Mouse (Mus musculus): ENCODE results near the gene Cep170b. TPM values are rescaled to one million over a fixed set of nuclear protein-coding genes. Genes with fewer than 3 reads are reported as not detected.

Gene Cep170b
- total RNA-seq (2021), result 10 to 100 TPM; 48.8 to 52.1 TPM
- 49.0 and 52.5 TPM in 2 replicates for polyA plus RNA-seq (2012; rRNA removed)
- long read RNA-seq, full-length matches to known transcripts, result 2 of 26 reads
- long read RNA-seq, partial matches to known transcripts, result 15 of 26 reads
- long read RNA-seq, other reads (novel, unspliced or antisense), result 9 of 26 reads

DNA sequence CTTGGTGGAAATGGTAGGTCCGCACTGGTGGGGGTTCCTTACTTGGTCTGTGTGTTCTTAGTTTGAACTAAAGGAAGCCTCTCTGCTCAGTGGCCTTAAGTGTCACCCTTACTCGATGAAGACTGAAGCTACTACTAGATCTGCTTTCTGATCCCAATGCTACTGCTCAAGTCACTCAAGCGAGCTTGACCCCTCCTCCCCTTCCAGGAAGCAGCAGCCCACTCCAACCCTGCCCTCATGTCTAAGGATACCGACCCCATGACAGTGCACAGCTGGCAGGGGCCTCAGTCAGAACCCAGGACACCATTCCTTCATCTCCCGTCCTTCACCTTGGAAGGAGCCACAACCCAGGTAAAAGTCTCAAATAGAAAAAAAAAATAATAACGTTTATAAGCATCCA, at the start of gene Cep170b:
Gene Cep170b (plus strand): TSS at position 240 of the 400 bp plus-strand sequence.
- DNase-seq, result no peak

DNA sequence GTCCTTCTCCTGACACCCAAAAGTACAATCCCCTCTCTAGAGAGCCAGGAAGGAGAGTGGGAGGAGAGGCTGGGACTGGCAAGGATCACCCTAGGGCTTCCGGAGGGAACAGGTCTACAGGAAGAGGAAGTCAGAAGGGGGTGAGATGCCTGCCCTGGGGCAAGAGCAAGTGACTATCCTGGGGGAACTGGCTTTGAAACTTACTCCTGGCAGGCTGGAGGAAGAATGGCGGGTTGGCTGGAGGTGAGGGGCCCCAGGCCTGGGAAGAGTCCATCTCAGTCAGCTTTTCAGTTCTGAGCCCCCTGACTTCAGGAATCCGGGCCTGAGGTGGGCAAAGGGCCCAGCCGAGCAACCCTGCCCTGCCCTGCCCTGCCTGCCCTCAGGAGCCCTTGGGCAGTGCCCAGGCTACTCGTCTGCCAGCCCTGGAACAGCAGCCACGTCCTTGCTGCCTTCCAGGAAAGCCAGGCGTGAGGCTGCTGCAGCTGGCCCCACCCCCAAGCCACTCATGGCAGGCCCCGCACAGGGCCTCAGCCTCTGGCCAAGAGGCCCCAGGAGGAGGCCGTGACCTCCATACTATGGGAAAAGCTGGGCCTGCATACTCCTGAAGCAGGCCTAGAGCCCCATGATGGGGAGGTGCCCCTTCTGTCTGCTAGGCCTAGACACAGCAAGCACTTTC, 49.4 kb upstream of the Cep170b start:
- DNase-seq, result peak; percentile 94

DNA sequence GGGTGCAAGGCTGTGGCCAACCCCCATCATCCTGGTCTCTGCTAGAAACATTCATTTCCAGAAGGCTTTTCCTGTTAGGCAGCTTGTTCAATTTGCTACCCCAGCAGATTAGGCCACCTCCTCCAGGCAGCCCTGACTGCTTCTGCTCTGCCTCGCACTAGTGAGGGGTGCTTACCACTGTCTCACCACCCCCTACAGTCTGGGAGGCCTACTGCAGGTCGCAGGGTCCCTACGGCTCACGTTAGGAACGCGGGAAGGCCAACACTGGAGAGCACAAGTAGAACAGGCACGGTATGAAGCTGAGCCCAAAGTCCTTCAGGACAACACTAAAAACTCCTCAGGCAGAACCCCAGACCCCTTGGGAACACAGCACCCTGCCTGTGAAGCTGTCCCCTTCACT, 48.4 kb upstream of the Cep170b start:
- peak; percentile 58 for DNase-seq

DNA sequence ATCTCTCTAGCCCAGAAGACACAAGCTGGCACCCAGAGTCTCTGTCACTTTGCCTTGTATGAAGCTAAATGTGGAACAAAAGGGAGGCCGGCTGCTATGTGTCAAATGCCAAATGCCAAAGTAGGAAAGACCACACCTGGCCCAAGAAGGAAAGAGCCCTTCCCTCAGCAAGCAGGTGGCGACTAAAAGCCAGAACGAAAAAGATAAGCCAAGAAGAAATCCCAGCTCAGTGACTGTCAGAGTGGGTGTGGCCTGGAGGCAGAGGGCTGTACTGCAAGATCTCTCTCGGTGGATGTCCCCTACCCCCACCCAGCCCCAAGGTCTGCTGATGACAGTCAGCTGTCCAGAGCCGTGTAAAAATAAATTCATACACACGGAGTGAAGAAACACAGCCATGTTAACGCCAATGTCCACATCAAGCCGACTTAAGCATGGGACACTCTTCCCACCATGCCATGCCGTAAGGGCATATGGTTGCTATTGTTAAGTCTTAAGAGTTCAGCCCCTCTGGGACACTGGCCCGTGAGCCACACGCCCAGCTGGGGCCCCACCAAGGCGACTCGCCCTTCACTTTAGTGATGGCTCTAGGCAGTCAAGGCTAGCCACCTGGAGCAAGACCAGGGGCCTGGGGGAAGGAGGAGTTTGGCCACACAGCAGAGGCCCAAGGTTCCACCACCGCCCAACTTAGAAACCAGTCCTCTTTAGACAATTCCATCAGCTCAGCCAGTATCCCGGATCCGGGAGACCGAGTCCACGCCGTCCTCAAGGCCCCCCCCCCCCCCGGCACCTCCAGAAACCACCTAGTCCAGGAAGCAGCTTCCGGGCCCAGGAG, 47.3 kb upstream of the Cep170b start:
- DNase-seq, result peak; percentile 87

DNA sequence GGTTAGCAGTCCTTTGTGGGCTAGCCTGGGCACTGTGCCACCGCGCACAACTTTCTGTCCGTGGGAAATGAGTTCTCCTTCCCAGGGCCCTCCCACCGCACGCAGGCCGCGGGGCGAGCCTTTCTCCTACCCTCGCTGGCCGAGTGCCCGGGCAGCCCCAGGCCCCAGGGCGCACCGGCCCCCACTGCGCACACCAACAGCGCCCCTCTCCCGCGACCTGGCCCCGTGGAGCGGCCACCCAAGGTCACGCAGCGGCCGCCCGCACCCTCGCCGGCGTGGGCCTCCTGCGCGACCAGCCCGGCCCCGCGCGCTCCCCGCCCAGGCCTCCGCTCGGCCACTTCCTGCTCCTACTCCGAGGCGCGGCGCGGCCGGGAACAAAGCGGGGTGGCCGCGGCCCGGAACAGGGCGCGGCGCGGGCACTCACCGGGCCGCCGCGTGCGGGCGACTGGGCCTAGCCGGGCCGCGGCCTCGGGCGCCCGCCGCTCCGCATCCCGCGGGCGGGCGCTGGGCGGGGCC, 46.6 kb upstream of the Cep170b start:
- DNase-seq, result peak; percentile 67

DNA sequence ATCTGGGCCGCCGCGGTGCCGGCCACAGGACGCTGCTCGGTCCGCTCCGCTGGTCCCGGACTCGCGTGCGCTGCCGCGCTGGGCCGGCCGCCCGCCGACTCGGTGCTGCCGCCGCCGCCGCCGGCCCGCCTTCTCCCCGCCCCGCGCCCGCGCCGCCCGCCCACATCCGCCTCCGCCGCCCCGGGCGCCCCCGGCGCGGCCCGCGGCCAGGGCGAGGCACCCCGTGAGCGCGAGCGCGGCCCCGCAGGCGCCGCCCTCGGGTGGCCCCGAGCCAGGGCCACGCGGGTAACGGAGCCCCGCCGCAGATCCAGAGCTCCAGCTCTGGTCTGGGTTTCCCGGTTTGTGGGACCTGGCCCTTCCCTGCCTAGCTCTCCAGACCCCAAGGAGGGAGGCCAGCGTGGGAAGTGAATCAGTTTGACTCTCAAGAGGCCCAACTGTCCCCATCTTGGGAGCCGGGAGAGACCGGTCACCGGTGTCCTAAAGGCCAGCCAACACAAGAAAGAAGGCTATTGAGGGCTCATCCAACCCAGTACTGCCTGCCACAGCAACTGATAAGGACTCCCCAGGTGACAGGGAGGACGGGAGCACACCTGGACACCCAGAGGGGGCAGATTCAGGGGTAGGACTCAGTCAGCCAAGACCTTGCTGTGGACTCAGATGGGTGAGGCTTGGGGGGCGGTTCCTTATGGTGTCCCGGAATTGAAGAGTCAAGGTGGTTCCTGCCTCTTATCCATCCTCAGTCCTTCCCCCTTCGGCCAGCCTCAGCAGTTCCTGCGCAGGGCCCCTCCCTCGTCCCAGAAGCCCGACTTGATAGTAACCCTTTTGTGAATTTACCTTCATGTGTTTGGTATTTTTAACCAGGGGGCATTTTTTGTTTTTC, 45.9 kb upstream of the Cep170b start, which contains the start of gene Akt1:
Gene Akt1 (minus strand): TSS at position 753 of the 880 bp plus-strand sequence.
- DNase-seq, result peak; percentile 87

DNA sequence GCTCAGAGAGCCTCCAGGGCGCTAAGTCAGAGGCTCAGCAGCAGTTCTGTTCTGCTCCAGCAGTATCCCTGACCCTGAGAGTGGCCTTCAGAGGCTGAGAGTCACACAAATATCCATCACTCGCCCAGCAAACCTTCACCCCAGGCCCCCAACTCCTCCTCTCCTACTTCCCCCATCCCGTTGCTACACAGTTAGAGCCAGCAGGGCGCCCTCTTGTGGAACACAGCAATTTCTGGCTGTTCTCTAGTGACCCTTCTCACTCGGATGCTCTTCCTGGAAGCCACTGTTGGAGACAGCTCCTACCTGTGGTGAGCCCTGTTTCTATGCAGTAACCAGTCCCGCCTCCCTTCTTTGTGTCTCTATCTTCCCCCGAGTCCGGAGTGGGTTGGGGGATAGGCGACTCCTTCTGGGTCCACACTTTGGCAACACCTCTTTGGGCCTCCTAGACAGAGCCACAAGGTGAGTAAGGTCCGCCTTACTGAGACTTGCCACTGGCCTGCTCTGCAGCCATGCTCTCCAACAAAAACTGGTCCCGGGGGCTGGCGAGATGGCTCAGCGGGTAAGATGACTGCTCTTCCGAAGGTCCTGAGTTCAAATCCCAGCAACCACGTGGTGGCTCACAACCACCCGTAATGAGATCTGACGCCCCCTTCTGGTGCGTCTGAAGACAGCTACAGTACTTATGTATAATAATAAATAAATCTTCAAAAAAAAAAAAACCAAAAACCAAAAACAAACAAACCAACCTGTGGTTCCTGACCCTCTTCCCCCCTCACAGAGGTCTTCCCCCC, 44.8 kb upstream of the Cep170b start:
- DNase-seq, result peak; percentile 92

DNA sequence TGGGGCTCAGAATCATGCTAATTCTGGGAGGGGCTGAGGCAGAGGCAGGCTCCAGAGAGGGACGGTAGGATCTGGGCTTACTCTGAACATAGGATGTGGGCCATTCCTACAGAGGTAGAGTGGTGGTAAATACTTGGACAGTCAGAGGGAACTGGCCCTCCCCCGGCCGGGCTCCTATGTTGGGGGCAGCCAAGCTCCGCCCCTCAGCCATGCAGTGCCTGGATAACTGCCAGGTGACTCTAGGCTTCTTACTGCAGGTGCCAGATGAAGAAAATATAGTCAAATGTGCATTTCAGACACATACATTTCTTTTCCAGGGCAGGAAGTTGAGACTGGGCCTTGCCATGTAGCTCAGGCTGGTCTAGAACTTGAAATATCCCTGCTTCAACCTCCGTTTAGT, 43.2 kb upstream of the Cep170b start:
- DNase-seq, result peak; percentile 74

DNA sequence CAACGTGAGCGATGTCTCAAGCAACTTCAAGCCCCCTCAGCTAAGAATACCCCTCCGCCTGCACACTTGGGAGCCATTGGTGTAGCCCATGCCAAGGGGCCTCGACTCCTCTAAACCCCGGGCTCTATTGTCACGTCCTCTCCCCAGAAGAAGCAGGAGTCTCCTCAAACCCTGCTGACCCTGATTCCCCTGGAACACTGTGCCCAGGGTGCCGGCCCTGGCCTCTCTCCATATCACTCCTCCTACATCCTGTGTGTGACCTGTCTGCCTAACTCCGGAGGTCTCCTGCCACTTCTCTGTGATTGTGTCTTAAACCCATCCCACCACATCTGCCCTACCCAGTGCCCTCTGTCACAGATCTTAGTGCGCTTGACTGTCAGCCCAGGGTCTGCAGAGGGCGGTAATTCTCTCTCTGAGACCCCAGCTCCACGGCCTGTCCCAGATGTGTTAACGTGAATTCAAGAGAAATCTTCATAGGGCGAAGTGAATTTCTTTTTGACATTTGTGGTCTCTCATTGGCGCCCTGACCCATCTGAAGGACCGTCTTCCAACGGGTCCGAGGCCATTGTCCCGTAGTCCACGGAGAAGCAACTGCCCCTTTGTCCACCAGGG, 42.2 kb upstream of the Cep170b start:
- no peak for DNase-seq

DNA sequence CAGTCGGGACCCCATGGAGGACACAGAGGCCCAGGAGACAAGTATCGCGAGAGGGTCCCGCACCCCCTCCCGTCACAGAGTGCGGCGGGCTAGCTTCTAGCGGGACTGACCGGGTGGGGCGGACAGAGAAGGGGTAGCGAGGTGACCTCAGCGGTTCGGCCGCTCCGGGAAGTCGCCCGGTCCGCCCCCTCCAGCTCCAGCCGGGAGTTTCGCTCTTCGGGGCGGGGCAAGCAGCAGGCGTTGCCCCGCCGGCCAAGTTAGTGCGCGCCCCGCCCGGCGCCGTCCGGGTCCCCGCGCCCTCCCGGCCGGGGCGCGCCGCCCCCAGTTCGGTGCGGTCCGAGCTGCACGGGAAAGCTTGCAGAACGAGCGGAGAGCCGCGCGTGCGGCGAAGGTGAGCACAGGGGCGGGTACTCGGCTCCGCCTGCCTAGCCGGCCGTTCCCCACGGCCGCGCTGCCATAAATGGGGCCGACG, 41.7 kb upstream of the Cep170b start, which contains the start of gene Zbtb42:
Gene Zbtb42 (plus strand): TSS at position 274 of the 472 bp plus-strand sequence.
- peak; percentile 87 for DNase-seq

DNA sequence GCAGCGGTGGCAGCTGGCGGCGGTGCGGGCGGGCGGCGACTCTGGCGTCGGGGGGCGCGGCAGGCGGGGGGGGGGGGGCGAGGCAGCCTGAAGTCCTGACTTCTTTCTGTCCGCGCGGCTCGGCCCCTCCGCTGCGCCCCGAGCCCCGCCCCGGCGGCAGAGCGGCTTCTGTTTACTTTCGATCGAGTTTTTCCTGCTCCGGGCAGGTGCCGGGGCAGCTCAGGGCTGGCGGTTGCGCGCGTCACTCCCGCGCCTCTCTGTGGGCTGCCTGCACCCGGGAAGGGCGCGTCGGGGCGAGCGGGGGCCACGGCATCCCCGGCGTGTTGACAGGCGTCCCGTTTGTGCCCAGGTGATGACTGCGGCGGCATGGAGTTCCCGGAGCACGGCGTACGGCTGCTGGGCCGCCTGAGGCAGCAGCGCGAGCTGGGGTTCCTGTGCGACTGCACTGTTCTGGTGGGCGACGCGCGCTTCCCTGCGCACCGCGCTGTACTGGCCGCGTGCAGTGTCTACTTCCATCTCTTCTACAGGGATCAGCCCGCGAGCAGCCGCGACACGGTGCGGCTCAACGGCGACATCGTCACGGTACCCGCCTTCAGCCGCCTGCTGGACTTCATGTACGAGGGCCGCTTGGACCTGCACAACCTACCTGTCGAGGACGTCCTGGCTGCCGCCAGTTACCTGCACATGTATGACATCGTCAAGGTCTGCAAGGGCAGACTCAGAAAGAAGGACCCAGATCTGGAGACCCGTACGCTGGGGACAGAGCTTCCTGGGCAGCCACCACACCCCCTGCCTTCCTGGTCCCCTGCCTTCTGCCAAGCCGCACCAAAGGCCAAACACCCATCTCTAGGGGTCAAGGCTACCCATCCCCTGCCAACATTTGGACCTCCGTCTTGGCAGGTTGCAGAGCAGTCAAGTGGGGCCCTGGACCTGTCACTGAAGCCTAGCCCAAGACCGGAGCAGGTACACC, 40.9 kb upstream of the Cep170b start:
- DNase-seq, result peak; percentile 44

DNA sequence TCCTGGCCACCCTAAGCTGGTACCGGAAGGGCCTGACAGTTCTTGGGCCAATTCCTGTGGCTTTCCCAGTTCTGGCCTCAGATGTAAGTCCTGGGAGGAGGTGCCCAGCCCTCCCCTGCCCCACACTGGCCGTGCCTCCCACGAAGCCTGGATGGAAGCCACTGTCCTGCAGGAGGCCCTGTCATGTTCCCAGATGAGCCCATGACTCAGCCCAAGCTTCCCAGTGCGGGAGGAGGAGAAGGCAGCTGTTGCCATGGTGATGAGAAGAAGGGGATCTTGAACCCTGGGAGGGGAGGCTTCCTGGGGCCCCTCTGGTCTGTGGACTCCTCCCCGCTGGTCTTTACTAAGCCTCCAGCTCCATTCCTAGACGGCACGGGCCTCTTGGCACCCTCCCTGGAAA, 36.9 kb upstream of the Cep170b start:
- no peak for DNase-seq

DNA sequence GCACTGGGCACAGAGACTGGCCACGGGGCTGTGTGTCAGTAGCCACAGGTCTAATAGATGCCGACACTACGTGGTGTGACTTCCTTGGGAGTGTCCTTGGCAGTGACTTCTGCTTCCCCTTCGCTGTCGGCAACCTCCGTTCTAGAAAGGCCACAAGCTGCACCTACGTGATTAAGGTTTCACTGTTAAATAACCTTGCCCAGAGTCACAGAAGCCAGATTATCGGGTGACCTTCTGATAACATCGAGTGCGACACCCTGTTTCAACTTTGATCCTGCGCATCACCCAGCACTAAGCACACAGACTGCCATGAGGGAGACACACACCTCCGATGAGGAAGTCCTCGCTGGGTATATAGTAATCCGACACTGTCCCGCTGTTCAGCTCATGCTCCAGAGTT, 31.8 kb upstream of the Cep170b start:
- no peak for DNase-seq

DNA sequence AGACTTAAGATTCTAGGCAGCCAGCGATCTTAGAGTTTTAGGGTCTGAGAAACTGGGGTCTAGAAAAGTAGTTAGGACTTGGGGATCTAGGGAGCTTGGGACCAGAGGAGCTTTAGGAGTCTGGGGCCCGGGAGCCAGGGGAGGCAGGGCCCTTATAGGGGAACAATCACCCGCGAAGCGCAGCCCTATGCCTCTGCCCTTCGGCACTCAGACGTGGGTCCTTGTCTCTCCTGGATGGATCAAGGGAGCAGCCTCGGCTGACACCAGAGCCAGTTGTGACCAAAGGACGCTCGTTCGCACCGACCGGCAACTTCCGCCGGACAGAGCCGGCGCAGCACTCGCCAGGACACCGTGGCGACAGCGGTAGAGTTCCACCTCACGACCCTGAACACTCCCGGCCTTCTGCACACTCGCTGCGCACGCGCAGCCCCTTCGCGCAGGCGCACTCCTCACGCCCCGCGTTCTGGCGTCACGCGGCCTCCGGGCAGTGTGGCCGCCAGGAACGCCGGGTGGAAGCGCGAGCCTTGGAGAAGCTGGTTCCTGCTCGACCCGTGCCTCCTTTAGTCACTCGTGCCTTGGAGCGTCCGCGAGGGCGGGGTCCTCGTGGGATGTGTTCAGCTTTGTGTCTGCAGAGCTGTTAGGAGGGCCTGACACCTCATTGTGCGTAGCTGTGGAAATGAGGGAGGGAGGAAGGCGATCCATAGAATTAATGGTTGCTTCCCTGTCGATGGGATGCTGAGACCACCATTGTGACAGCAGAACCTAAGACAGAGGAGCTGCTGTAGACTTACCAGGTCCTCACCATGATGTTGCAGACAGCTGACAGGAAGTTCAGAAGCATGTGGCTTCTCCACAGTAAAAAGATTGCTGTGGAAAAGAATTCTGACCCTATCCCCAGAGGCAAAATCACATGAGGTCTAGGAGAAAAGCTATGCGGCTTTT, 26.8 kb upstream of the Cep170b start:
- peak; percentile 97 for DNase-seq

DNA sequence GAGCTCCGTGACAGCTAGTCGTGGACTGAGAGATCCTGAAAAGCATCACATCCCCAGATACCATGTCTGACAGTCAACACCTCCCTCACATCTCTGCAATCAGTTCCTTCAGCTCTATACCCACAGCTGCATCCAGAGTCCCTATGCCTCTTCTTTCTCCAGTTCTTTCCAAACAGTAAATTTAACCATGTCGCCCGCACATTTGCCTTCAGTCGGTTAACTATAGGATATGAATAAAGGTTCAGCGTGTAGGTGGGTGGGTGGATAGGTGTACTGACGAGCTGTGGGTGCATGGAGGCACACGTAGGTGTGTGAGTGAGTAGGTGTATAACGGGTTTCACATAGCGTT, 26.2 kb upstream of the Cep170b start:
- no peak for DNase-seq

DNA sequence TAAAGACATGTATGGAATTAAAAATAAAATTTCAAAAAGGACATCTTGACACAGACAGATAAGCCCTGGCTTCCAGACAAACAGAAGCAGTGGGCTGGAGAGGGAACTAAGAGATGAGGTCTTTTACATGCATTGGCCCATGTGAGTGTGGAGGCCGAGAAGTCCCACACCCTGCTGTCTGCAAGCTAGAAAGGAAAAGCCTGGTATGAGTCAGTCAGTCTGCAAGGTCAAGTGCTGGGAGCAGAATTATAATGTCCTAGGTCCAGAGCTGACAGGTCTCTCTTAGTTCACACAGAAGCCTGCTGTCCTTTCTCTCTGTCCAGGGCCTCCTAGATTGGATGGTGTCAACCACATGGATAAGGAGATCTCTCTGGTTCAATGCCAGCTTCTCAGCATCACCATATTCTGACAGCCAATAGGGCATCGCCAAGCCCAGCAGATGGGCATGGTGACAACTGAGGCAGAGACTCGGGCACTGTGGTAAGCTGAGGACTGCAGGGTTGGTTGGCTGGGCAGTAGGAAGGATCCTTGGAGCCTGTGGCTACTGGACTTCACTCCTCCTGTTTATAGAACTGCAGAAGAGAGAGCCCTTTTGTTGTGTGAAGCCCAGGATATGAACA, 23.3 kb upstream of the Cep170b start:
- DNase-seq, result peak; percentile 59

DNA sequence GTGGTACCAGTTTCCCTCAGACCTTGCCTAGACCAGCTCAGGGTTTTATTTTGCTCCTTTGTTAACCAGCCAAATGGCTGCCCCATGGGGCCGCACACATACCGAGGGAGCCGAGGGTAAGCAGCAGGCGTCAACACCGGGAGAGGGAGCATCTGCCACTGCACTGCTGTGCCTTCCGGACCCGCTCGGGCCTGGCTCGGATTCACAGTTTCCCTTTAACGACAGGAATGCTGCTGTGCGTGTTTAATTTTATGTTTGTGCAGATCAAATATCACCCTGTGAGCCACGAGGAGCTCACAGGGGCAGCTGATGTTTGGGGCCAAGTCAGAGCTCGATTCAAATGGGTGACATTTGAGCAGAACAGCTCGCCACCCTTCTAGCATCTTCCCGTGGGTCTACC, 19.7 kb upstream of the Cep170b start:
- no peak for DNase-seq

All from adrenal gland, adult 2 months (tissue).